Mouse (Mus musculus) midbrain, embryonic 13.5 days (tissue): ENCODE data around the gene Wwp2. TPM values are rescaled to one million over a fixed set of nuclear protein-coding genes. Genes with fewer than 3 reads are reported as not detected.
"Not testable (repeated sequence)": the region's sequence is repeated elsewhere in the genome, so short reads cannot be mapped to it uniquely, and the experiment has no call there.

Experiments used
- ATAC-seq: fragments of 200-750 bp; cut with Nextera tagmentation; 2 replicates; pipeline ENCODE4 v1.8.0; 2017; ENCODE audit warnings: mild to moderate bottlenecking, moderate TSS enrichment, moderate library complexity
- H3K27ac ChIP-seq: fragments of 300-500 bp; sonication (generic); 2 replicates; pipeline ENCODE4 v1.5.1; 2015; ENCODE audit warnings: inconsistent platforms, mild to moderate bottlenecking, moderate library complexity
- H3K27me3 ChIP-seq: fragments of 300-500 bp; sonication (generic); 2 replicates; pipeline ENCODE4 v1.6.1; 2015; ENCODE audit warnings: mild to moderate bottlenecking, inconsistent platforms
- H3K36me3 ChIP-seq: fragments of 300-500 bp; sonication (generic); 2 replicates; pipeline ENCODE4 v1.6.1; 2015; ENCODE audit warnings: mild to moderate bottlenecking, inconsistent platforms
- H3K4me1 ChIP-seq: fragments of 300-500 bp; sonication (generic); replicated peaks from 2 replicates; pipeline ENCODE4 v1.6.1; 2015; ENCODE audit warnings: inconsistent platforms
- H3K4me2 ChIP-seq: fragments of 300-500 bp; sonication (generic); replicated peaks from 2 replicates; pipeline ENCODE4 v1.6.1; 2015; ENCODE audit warnings: moderate library complexity, mild to moderate bottlenecking, inconsistent platforms
- H3K4me3 ChIP-seq: fragments of 300-500 bp; sonication (generic); replicated peaks from 2 replicates; pipeline ENCODE4 v1.5.1; 2015; ENCODE audit warnings: mild to moderate bottlenecking, inconsistent platforms
- H3K9ac ChIP-seq: fragments of 300-500 bp; sonication (generic); replicated peaks from 2 replicates; pipeline ENCODE4 v1.6.1; 2015; ENCODE audit warnings: mild to moderate bottlenecking, inconsistent platforms
- H3K9me3 ChIP-seq: fragments of 300-500 bp; sonication (generic); 2 replicates; pipeline ENCODE4 v1.6.1; 2016; ENCODE audit warnings: mild to moderate bottlenecking, inconsistent platforms
- WGBS: fragments of 180-500 bp; shearing (Covaris S2); methylation state at CpG from one replicate; pipeline ENCODE4 v1.1.7; 2015; 5-methylcytosine and 5-hydroxymethylcytosine counted together
- polyA plus RNA-seq: library from polyadenylated mRNA; unstranded; fragments of >200 nt; fragmentation: Nextera tagmentation; extraction: Ambion mirVana; gene quantifications from 2 replicates; pipeline ENCODE4 v1.2.1, GENCODE M21; 2015

The Wwp2 gene
- polyA plus RNA-seq, 1 experiment from 2014 or later: 48.9 TPM

- 95% methylated on average over 5 of the region's 5 CpGs for WGBS
- H3K4me2 ChIP-seq: no peak overlapping the region
These were observed 26.3 kb downstream of the Wwp2 start for GRCm38 (mm10) chr8:107462423-107462822.

GRCm38 (mm10) chr8:107465332-107465990, 29.3 kb downstream of the Wwp2 start:
- no peak for ATAC-seq
- H3K4me3 ChIP-seq: no peak overlapping the region
- H3K36me3 ChIP-seq: peaks cover 66% of the 10 kb centered on the region
- no peak overlapping the region for H3K27ac ChIP-seq
- 81% methylated on average over 3 of the region's 3 CpGs for WGBS
- H3K4me1 ChIP-seq: 0 out of 2 replicates have a peak, but pooled peaks cover 4% of the 10 kb centered on the region
- no peaks in the 10 kb centered on the region for H3K9me3 ChIP-seq
- no peak overlapping the region for H3K4me2 ChIP-seq
- H3K9ac ChIP-seq: no peak overlapping the region
- H3K27me3 ChIP-seq: no peaks in the 10 kb centered on the region

More at GRCm38 (mm10) chr8:107462423-107462822, 26.3 kb downstream of the Wwp2 start:
- H3K9me3 ChIP-seq: no peaks in the 10 kb centered on the region
- no peaks in the 10 kb centered on the region for H3K27me3 ChIP-seq
- H3K36me3 ChIP-seq: peaks cover 69% of the 10 kb centered on the region
- H3K4me3 ChIP-seq: no peak overlapping the region
- no peak for ATAC-seq
- H3K9ac ChIP-seq: no peak overlapping the region
- H3K27ac ChIP-seq: no peak overlapping the region
- H3K4me1 ChIP-seq: 0 out of 2 replicates have a peak, but pooled peaks cover 4% of the 10 kb centered on the region

GRCm38 (mm10) chr8:107466642-107467041, 30.5 kb downstream of the Wwp2 start:
- H3K27ac ChIP-seq: no peak overlapping the region
- peaks cover 56% of the 10 kb centered on the region for H3K36me3 ChIP-seq
- no peak overlapping the region for H3K4me2 ChIP-seq
- no peak overlapping the region for H3K4me3 ChIP-seq
- WGBS: 89% methylated on average over 5 of the region's 5 CpGs
- no peak for ATAC-seq
- 0 out of 2 replicates have a peak, but pooled peaks cover 4% of the 10 kb centered on the region for H3K4me1 ChIP-seq
- no peaks in the 10 kb centered on the region for H3K27me3 ChIP-seq
- H3K9ac ChIP-seq: no peak overlapping the region
- no peaks in the 10 kb centered on the region for H3K9me3 ChIP-seq

GRCm38 (mm10) chr8:107468811-107469302, 32.7 kb downstream of the Wwp2 start:
- H3K9ac ChIP-seq: 0 out of 2 replicates have a peak overlapping the region, but pooled peaks have one; percentile 5
- ATAC-seq: no peak
- 74% methylated on average over 8 of the region's 8 CpGs for WGBS
- H3K27me3 ChIP-seq: no peaks in the 10 kb centered on the region
- no peak overlapping the region for H3K4me2 ChIP-seq
- H3K27ac ChIP-seq: no peak overlapping the region
- H3K9me3 ChIP-seq: no peaks in the 10 kb centered on the region
- peaks cover 51% of the 10 kb centered on the region for H3K36me3 ChIP-seq
- no peak overlapping the region for H3K4me3 ChIP-seq
- H3K4me1 ChIP-seq: 0 out of 2 replicates have a peak, but pooled peaks cover 4% of the 10 kb centered on the region

GRCm38 (mm10) chr8:107470302-107470701, 34.1 kb downstream of the Wwp2 start:
- no peaks in the 10 kb centered on the region for H3K27me3 ChIP-seq
- no peak overlapping the region for H3K9ac ChIP-seq
- no peak overlapping the region for H3K27ac ChIP-seq
- H3K9me3 ChIP-seq: no peaks in the 10 kb centered on the region
- no peak overlapping the region for H3K4me2 ChIP-seq
- no peak for ATAC-seq
- peaks cover 51% of the 10 kb centered on the region for H3K36me3 ChIP-seq
- WGBS: 81% methylated on average over 5 of the region's 5 CpGs
- H3K4me1 ChIP-seq: 0 out of 2 replicates have a peak, but pooled peaks cover 4% of the 10 kb centered on the region
- no peak overlapping the region for H3K4me3 ChIP-seq

- Histone ChIP-seq H3K9me3 (no peaks in the 10 kb centered on the region), H3K4me1 (no peaks in the 10 kb centered on the region), H3K4me2 (no peak overlapping the region), H3K27ac (no peak overlapping the region), H3K36me3 (peaks cover 51% of the 10 kb centered on the region), H3K27me3 (no peaks in the 10 kb centered on the region), H3K9ac (no peak overlapping the region), H3K4me3 (no peak overlapping the region)
- ATAC-seq: no peak
- 80% methylated on average over 10 of the region's 10 CpGs for WGBS
These were observed 36.4 kb downstream of the Wwp2 start for GRCm38 (mm10) chr8:107472403-107473100.

GRCm38 (mm10) chr8:107473369-107473768, 37.2 kb downstream of the Wwp2 start:
- 93% methylated on average over 4 of the region's 4 CpGs for WGBS
- no peak for ATAC-seq
- H3K4me1 ChIP-seq: no peaks in the 10 kb centered on the region
- H3K27ac ChIP-seq: no peak overlapping the region
- H3K9me3 ChIP-seq: no peaks in the 10 kb centered on the region
- H3K27me3 ChIP-seq: no peaks in the 10 kb centered on the region
- H3K36me3 ChIP-seq: peaks cover 52% of the 10 kb centered on the region
- no peak overlapping the region for H3K9ac ChIP-seq
- H3K4me2 ChIP-seq: no peak overlapping the region
- H3K4me3 ChIP-seq: no peak overlapping the region

- H3K27me3 ChIP-seq: no peaks in the 10 kb centered on the region
- H3K4me1 ChIP-seq: no peaks in the 10 kb centered on the region
- H3K4me3 ChIP-seq: no peak overlapping the region
- H3K9ac ChIP-seq: no peak overlapping the region
- peaks cover 46% of the 10 kb centered on the region for H3K36me3 ChIP-seq
- no peak for ATAC-seq
- no peak overlapping the region for H3K4me2 ChIP-seq
- no peak overlapping the region for H3K27ac ChIP-seq
- 88% methylated on average over 3 of the region's 3 CpGs for WGBS
- H3K9me3 ChIP-seq: no peaks in the 10 kb centered on the region
These were observed 39.4 kb downstream of the Wwp2 start for GRCm38 (mm10) chr8:107475613-107476012.

- not testable (repeated sequence) for H3K27ac ChIP-seq, ATAC-seq, H3K4me3 ChIP-seq, H3K9me3 ChIP-seq, H3K4me2 ChIP-seq, H3K27me3 ChIP-seq, H3K9ac ChIP-seq, H3K4me1 ChIP-seq
- H3K36me3 ChIP-seq: peaks cover 48% of the 10 kb centered on the region
- WGBS: 85% methylated on average over 7 of the region's 7 CpGs
These were observed 40.6 kb downstream of the Wwp2 start for GRCm38 (mm10) chr8:107476786-107477185.

GRCm38 (mm10) chr8:107478728-107479127, 42.6 kb downstream of the Wwp2 start:
- H3K27me3 ChIP-seq: no peaks in the 10 kb centered on the region
- WGBS: 86% methylated on average over 6 of the region's 6 CpGs

GRCm38 (mm10) chr8:107480436-107480835, 44.3 kb downstream of the Wwp2 start:
- H3K36me3 ChIP-seq: peaks cover 46% of the 10 kb centered on the region
- WGBS: 95% methylated on average over 4 of the region's 4 CpGs
- ATAC-seq: no peak

More at GRCm38 (mm10) chr8:107478728-107479127, 42.6 kb downstream of the Wwp2 start:
- Histone ChIP-seq H3K9ac (no peak overlapping the region), H3K27ac (no peak overlapping the region), H3K36me3 (peaks cover 47% of the 10 kb centered on the region), H3K4me2 (no peak overlapping the region), H3K9me3 (no peaks in the 10 kb centered on the region), H3K4me1 (no peaks in the 10 kb centered on the region), H3K4me3 (no peak overlapping the region)
- no peak for ATAC-seq

GRCm38 (mm10) chr8:107483250-107483649, 47.1 kb downstream of the Wwp2 start:
- Histone ChIP-seq H3K4me1 (no peaks in the 10 kb centered on the region), H3K4me3 (no peak overlapping the region), H3K27ac (no peak overlapping the region), H3K27me3 (no peaks in the 10 kb centered on the region), H3K9ac (no peak overlapping the region), H3K36me3 (peaks cover 42% of the 10 kb centered on the region), H3K9me3 (no peaks in the 10 kb centered on the region), H3K4me2 (no peak overlapping the region)
- WGBS: 86% methylated on average over 8 of the region's 8 CpGs
- 0 out of 2 replicates have a peak, but pooled peaks have one; percentile 53 for ATAC-seq

More at GRCm38 (mm10) chr8:107480436-107480835, 44.3 kb downstream of the Wwp2 start:
- H3K9ac ChIP-seq: no peak overlapping the region
- no peaks in the 10 kb centered on the region for H3K9me3 ChIP-seq
- no peak overlapping the region for H3K4me2 ChIP-seq
- no peaks in the 10 kb centered on the region for H3K27me3 ChIP-seq
- no peak overlapping the region for H3K4me3 ChIP-seq
- H3K4me1 ChIP-seq: no peaks in the 10 kb centered on the region
- no peak overlapping the region for H3K27ac ChIP-seq
